In genomic region chr7:16780825-16781554, GRCm38 (mm10) we compare ENCODE assay signal across 8 mouse cellular contexts. TPM values are rescaled to one million over a fixed set of nuclear protein-coding genes. Genes with fewer than 3 reads are reported as not detected.
DNase-seq lines count a peak whose midpoint lies in the region; ATAC-seq and TF ChIP-seq lines count a peak whose summit lies in the region.

Gene Slc1a5, plus strand, starts transcription at chr7:16781340.

- H3K27ac ChIP-seq in cerebellum, adult 2 months (ENCODE audit: insufficient read depth, low read length) = no peak within 1 kb of the TSS
- H3K27ac ChIP-seq in lung, embryonic 16.5 days (ENCODE audit: low read length) = peak within 1 kb of the TSS; percentile 52

- DNase-seq in G1E (ENCODE audit: low spot score) = peak; percentile 94
- peak; percentile 56 to 61 for DNase-seq in cerebellum, adult 2 months
- peak; percentile 95 for DNase-seq in forelimb bud, embryonic 11.5 days (ENCODE audit: low read depth, low spot score)
- peak; percentile 44 for DNase-seq in layer of hippocampus, adult 9-10 months (ENCODE audit: low spot score)
- DNase-seq in ovary, postnatal 10 days (ENCODE audit: low spot score) = peak; percentile 89
- peak; percentile 95 to 96 for DNase-seq in thymus, postnatal 10 days (ENCODE audit: low spot score in 2 of 2)

- no peaks in the 10 kb centered on the region; the same call in 1 of the 2 replicates for H3K9me3 ChIP-seq in G1E (replicated peaks)
- no peaks in the 10 kb centered on the region for H3K9me3 ChIP-seq in lung, embryonic 16.5 days (ENCODE audit: control insufficient read depth, low read length)

- peak; percentile 85 for ATAC-seq in G1E (ENCODE audit: extremely low read depth, insufficient number of reproducible peaks, low FRiP score, poor library complexity, severe bottlenecking)
- ATAC-seq in hematopoietic stem cell, adult 5-6 weeks (replicated peaks in 1 of 2; ENCODE audit: insufficient read depth in 1 of 2, low FRiP score in 2 of 2, low TSS enrichment in 1 of 2, low read depth in 1 of 2, poor library complexity in 2 of 2, severe bottlenecking in 2 of 2) = peak; percentile 79 to 90
- peak; percentile 80 for ATAC-seq in lung, embryonic 16.5 days (ENCODE audit: low read depth)

- H3K36me3 ChIP-seq in G1E (replicated peaks) = peaks cover 25% of the 10 kb centered on the region
- H3K36me3 ChIP-seq in lung, embryonic 16.5 days (ENCODE audit: control insufficient read depth, insufficient read depth, low read length) = no peaks in the 10 kb centered on the region

- TF ChIP-seq POLR2A in cerebellum, adult 2 months (IDR thresholded peaks at IDR 0.05; ENCODE audit: borderline replicate concordance, insufficient read depth, low read length) = no peak

- H3K9ac ChIP-seq in lung, embryonic 16.5 days (ENCODE audit: low read length) = peak within 1 kb of the TSS; percentile 75

- 3% methylated on average over 34 of the region's 34 CpGs for WGBS in cerebellum, adult 2 months
- 2% methylated on average over 34 of the region's 34 CpGs for WGBS in lung, embryonic 16.5 days

- peak within 1 kb of the TSS; percentile 95 for H3K4me2 ChIP-seq in lung, embryonic 16.5 days (ENCODE audit: low read depth, low read length)

- H3K4me3 ChIP-seq in G1E (ENCODE audit: low read depth, low read length) = peak within 1 kb of the TSS; percentile 94
- peak within 1 kb of the TSS; percentile 28 for H3K4me3 ChIP-seq in cerebellum, adult 2 months (replicated peaks; ENCODE audit: insufficient read depth, low read depth, low read length)
- H3K4me3 ChIP-seq in lung, embryonic 16.5 days (ENCODE audit: low read length) = peak within 1 kb of the TSS; percentile 66

- peaks cover 6% of the 10 kb centered on the region; the same call in 1 of the 2 replicates for H3K27me3 ChIP-seq in G1E (ENCODE audit: insufficient read depth, low read length)
- no peaks in the 10 kb centered on the region for H3K27me3 ChIP-seq in cerebellum, adult 2 months (ENCODE audit: control insufficient read depth, insufficient read depth, low read length)
- no peaks in the 10 kb centered on the region for H3K27me3 ChIP-seq in lung, embryonic 16.5 days (ENCODE audit: control insufficient read depth, insufficient read depth, low read depth, low read length)

- peaks cover 55% of the 10 kb centered on the region for H3K4me1 ChIP-seq in G1E (ENCODE audit: insufficient read depth, low read depth, low read length)
- H3K4me1 ChIP-seq in cerebellum, adult 2 months (ENCODE audit: control insufficient read depth, insufficient read depth, low read length) = no peaks in the 10 kb centered on the region
- H3K4me1 ChIP-seq in lung, embryonic 16.5 days (replicated peaks; ENCODE audit: control insufficient read depth, insufficient read depth, low read length) = peaks cover 27% of the 10 kb centered on the region

- no peak for TF ChIP-seq CTCF in G1E (IDR thresholded peaks at IDR 0.05; ENCODE audit: low read depth, low read length)
- no peak for TF ChIP-seq CTCF in cerebellum, adult 2 months (IDR thresholded peaks at IDR 0.05; ENCODE audit: borderline replicate concordance, insufficient read depth, low read depth, low read length)

RNA-seq across cellular contexts. Expression of gene Slc1a5, which starts in this region (rescaled TPM):
- total RNA-seq in G1E (2014; fragmentation: Nextera tagmentation) (18.8 and 61.2 TPM in 2 replicates), G1E (2017) (5.9 and 7.1 TPM in 2 replicates)
- 13.9 and 14.7 TPM in 2 replicates for polyA plus RNA-seq in G1E (2012)
- polyA plus RNA-seq in cerebellum, adult 2 months (2012; rRNA removed) = 3.5 and 4.0 TPM in 2 replicates
- 41.8 and 49.6 TPM in 2 replicates for total RNA-seq in hematopoietic stem cell, adult 5-6 weeks (2017)
- polyA plus RNA-seq in lung, embryonic 16.5 days (2015; fragmentation: Nextera tagmentation; extraction: Ambion mirVana) = 46.7 and 47.2 TPM in 2 replicates

Comparison
In these comparisons a context has a peak if more than half of its experiments do, and no peak if none do; other contexts are left out.
1. DNase-seq: peak in every context shown above with its lines; median percentile 96 in thymus, postnatal 10 days; 95 in forelimb bud, embryonic 11.5 days; 94 in G1E; 89 in ovary, postnatal 10 days; 58 in cerebellum, adult 2 months; 44 in layer of hippocampus, adult 9-10 months.
2. H3K4me3 ChIP-seq: peak in every context shown above with its lines; median percentile 94 in G1E; 66 in lung, embryonic 16.5 days; 28 in cerebellum, adult 2 months.